Mouse (Mus musculus) hindbrain, embryonic 10.5 days (tissue): ENCODE measurements around the gene Mturn. TPM values are rescaled to one million over a fixed set of nuclear protein-coding genes. Genes with fewer than 3 reads are reported as not detected.

ENCODE experiments used
- DNase-seq: peaks from one replicate; pipeline ENCODE4 v3.0.0-alpha.2; 2017; ENCODE audit warnings: low spot score
- H3K27ac ChIP-seq: fragments of 300-500 bp; sonication (generic); 2 replicates; pipeline ENCODE4 v1.5.1; 2016; ENCODE audit warnings: mild to moderate bottlenecking, moderate library complexity
- H3K27me3 ChIP-seq: fragments of 300-500 bp; sonication (generic); 2 replicates; pipeline ENCODE4 v1.6.1; 2016; ENCODE audit warnings: mild to moderate bottlenecking; ENCODE audit not compliant: poor library complexity, insufficient read depth, severe bottlenecking
- H3K36me3 ChIP-seq: fragments of 300-500 bp; sonication (generic); 2 replicates; pipeline ENCODE4 v1.6.1; 2016; ENCODE audit warnings: mild to moderate bottlenecking, moderate library complexity
- H3K4me1 ChIP-seq: fragments of 300-500 bp; sonication (generic); replicated peaks from 2 replicates; pipeline ENCODE4 v1.6.1; 2016; ENCODE audit warnings: mild to moderate bottlenecking
- H3K4me3 ChIP-seq: fragments of 300-500 bp; sonication (generic); 2 replicates; pipeline ENCODE4 v1.5.1; 2016; ENCODE audit warnings: mild to moderate bottlenecking, moderate library complexity
- H3K9me3 ChIP-seq: fragments of 300-500 bp; sonication (generic); 2 replicates; pipeline ENCODE4 v1.6.1; 2016; ENCODE audit warnings: mild to moderate bottlenecking, moderate library complexity
- WGBS: fragments of 180-500 bp; shearing (Covaris S2); methylation state at CpG from one replicate; pipeline ENCODE4 v1.1.7; 2016; 5-methylcytosine and 5-hydroxymethylcytosine counted together
- polyA plus RNA-seq: library from polyadenylated mRNA; unstranded; fragments of >200 nt; fragmentation: Nextera tagmentation; extraction: Ambion mirVana; gene quantifications from 2 replicates; pipeline ENCODE4 v1.2.1, GENCODE M21; 2016

Gene Mturn
- polyA plus RNA-seq, 1 experiment from 2014 or later = 26.4 TPM

DNA sequence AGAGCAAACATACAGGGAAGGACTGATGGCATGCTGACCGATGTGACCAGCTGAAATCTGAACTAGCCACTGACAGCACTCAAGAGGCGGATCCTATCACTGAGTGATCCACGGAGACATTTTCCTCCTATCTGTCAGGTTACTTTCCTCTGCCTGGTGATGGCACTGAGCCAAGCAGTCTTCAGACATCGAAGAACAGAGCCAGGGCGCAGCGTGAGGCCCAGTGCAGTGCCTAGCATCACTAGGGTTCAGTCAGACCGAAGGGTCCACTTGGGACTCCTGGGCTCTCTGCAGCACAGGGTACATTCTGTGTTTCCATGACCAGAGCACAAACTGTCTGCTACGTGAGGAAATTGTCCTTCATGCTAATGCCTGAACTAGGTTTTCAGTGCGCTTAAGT is 20.5 kb downstream of the Mturn start:
- WGBS = 84% methylated on average over 9 of the region's 9 CpGs
- peaks cover 52% of the 10 kb centered on the region for H3K27me3 ChIP-seq
- no peak for DNase-seq

DNA sequence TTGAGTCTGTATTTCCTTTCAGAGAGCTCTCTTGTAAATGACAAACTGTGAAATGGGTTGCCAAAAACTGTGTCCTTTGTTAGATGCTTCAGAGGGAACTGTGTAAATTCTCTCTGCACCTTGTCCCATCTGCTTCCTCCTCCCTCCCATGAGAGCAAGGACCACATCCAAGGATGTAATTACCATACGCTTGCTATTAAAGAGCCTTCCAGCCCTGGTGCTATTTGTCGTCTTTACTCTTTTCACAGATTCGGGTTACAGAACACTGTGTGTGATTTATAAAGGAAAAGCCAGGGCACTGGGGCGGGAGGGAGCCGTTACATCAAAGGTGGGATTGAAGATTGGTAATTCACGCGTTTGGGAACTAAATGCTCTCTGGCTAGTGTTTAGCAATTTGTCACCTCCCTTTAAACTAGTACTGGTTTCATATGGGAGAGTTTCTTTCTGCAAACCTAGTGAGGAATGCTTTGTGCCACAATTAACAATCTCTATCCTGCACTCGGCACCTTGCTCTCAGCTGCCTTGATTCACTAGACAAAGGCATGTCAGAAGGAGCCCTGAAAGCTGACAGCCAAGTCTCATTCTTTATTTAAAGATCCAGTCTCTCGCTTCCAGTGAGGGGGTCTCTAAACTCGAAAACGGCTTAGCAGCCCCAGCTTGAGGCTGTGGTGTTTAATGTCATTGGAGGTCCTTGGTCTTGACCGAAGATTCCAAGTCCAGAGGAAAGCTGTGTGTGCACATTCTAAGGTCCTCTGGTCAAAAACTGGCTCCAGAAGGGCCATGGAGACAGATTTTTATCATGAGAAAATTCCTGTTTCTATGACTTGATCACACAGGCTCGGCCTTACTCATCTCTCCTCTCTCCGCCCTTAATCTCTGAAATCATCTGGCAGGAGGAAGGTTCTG is 22.5 kb downstream of the Mturn start:
- Histone ChIP-seq H3K27me3 (peaks cover 40% of the 10 kb centered on the region), H3K27ac (peak overlapping the region; percentile 26), H3K4me3 (no peak overlapping the region), H3K36me3 (no peaks in the 10 kb centered on the region), H3K9me3 (no peaks in the 10 kb centered on the region), H3K4me1 (peaks cover 33% of the 10 kb centered on the region)
- 31% methylated on average over 14 of the region's 14 CpGs for WGBS
- no peak for DNase-seq

More for the DNA sequence above, 20.5 kb downstream of the Mturn start:
- Histone ChIP-seq H3K36me3 (no peaks in the 10 kb centered on the region), H3K27ac (no peak overlapping the region), H3K9me3 (no peaks in the 10 kb centered on the region), H3K4me1 (peaks cover 37% of the 10 kb centered on the region), H3K4me3 (no peak overlapping the region)

DNA sequence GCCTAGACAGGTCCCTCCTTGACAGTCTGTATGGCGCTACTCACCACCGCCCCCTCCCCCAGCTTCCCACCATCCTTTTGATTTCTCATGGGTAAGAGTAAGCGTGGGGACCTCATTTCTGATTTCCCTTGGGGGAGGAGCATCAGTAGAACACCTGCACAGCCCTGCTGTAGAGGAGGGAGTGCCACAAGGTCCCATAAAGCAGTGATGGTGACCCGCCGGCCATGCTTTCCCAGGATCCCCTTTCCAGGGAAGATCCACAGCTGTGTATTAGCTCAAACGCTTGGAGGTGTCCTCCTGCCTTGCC is 23.1 kb downstream of the Mturn start:
- Histone ChIP-seq H3K4me1 (peaks cover 27% of the 10 kb centered on the region), H3K27ac (peak overlapping the region; percentile 26), H3K27me3 (peaks cover 39% of the 10 kb centered on the region), H3K36me3 (no peaks in the 10 kb centered on the region), H3K4me3 (no peak overlapping the region), H3K9me3 (no peaks in the 10 kb centered on the region)
- 32% methylated on average over 6 of the region's 6 CpGs for WGBS
- no peak for DNase-seq

DNA sequence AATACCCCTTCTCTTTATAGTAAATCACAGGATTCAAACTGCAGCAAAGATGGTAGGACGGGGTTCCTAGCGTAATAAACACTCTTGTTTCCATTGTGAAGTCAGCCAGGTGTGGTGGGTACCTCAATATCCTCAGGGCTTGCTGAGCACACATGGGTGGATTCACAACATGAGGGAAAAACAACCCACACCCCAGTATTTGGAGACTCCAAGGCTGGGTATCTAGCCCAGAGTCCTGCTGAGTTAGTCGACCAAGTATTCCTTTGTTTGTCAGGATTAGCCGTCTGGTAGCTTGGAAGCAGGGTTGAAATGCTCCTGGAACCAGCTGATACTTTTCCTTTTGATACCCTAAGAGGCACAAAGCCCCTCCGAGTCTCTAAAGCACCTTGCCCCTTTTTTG is 23.4 kb downstream of the Mturn start:
- no peak for DNase-seq
- no peaks in the 10 kb centered on the region for H3K36me3 ChIP-seq
- peaks cover 24% of the 10 kb centered on the region for H3K4me1 ChIP-seq
- no peak overlapping the region for H3K4me3 ChIP-seq
- no peak overlapping the region for H3K27ac ChIP-seq
- H3K27me3 ChIP-seq = peaks cover 39% of the 10 kb centered on the region
- no peaks in the 10 kb centered on the region for H3K9me3 ChIP-seq
- WGBS = 29% methylated on average over 5 of the region's 5 CpGs

DNA sequence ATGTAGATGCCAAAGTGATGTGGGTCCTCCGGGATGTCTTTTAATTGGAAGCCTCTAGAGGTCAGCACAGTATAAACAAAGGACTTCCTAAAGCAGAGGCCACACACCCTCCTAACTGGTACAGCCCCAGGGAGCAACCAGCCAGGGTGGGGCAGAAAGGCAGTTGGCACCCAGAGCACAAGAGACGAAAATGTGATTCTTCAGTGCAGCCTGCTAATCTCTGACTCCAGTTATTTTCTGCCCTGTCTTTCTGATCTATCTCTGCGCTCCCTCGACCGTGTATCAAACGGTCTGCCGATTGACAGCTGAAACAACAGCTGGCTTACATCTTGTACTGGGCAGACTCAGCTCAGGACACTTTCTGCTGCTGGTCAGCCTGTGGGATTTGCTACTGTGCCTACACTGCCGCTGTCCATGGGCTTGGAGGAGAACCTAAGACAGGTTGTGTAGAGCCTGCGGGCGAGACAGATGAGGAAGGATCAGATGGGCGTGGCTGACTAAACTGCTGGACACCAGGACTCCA is 24.0 kb downstream of the Mturn start:
- Histone ChIP-seq H3K27ac (no peak overlapping the region), H3K9me3 (peaks cover 4% of the 10 kb centered on the region), H3K4me1 (peaks cover 24% of the 10 kb centered on the region), H3K27me3 (peaks cover 33% of the 10 kb centered on the region), H3K36me3 (no peaks in the 10 kb centered on the region), H3K4me3 (peak overlapping the region; percentile 16; the same call in 1 of the 2 replicates)
- 24% methylated on average over 11 of the region's 11 CpGs for WGBS
- DNase-seq = peak; percentile 37

DNA sequence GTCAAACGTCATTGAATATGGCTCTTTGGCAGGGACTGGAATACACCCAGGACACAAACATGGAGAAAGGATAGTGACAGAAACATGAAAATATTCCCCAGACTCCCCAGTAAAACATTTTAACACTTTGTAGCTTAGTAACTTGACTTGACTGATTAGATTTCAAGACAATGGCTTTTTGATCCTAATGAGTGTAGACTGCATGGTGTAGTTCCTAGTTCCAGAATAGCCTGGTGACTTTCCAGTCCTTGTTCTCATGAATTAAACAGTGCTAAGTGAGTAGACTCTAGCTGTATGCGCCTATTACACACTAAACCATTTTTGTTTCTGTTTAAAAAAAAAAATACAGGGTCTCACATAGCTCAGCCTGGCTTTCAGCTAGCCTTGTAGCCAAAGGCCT is 24.7 kb downstream of the Mturn start:
- peaks cover 24% of the 10 kb centered on the region for H3K4me1 ChIP-seq
- H3K36me3 ChIP-seq = no peaks in the 10 kb centered on the region
- no peak overlapping the region for H3K4me3 ChIP-seq
- peaks cover 10% of the 10 kb centered on the region for H3K9me3 ChIP-seq
- 82% methylated on average over 2 of the region's 2 CpGs for WGBS
- H3K27me3 ChIP-seq = peaks cover 27% of the 10 kb centered on the region
- no peak for DNase-seq
- H3K27ac ChIP-seq = no peak overlapping the region

DNA sequence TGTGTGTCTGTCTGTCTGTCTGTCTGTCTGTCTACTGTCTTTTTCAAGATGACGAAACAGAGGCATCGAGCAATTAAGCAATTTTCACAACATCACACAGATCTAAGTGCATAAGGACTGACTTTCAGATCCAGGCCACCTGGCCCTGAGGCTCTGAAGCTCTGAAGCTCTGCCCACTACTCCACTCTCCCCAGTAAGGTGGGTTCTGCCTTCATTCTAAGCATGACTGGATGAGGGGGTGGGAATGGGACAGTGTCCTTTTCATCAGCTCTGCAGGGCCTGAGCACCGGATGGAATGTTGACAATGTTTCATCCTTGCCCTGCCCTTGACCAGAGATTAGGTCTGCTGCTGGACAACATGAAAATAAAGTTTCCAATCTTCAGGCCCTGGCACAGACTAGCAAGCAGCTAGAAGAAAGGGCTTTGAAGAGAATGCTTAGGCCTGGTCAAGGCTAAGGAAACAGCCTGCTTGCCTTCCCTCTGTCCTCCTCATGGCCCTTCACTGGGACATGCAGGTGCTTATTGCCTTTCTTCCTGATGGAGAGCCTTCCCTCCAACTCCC is 25.3 kb downstream of the Mturn start:
- no peak for DNase-seq
- 87% methylated on average over 3 of the region's 3 CpGs for WGBS
- Histone ChIP-seq H3K27me3 (peaks cover 22% of the 10 kb centered on the region), H3K4me1 (peaks cover 24% of the 10 kb centered on the region), H3K4me3 (no peak overlapping the region), H3K9me3 (peaks cover 10% of the 10 kb centered on the region), H3K27ac (no peak overlapping the region), H3K36me3 (no peaks in the 10 kb centered on the region)

DNA sequence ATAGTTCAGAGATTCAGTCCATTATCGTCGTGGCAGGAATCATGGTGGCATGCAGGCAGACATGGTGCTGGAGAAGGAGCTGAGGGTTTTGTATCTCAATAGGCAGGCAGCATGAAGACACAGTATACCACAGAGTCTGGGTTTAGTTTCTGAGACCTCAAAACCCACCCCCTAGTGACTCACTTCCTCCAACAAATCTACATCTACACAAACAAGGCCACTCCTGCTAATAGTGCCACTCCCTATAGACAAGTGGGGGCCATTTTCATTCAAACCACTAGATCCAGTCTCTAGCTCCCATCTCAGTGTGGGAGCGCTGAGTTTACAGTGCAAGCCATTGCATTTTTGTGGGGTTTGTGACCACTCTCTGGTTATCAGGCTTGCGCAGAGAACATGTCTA is 27.2 kb downstream of the Mturn start:
- no peak overlapping the region for H3K27ac ChIP-seq
- peaks cover 10% of the 10 kb centered on the region for H3K9me3 ChIP-seq
- peaks cover 10% of the 10 kb centered on the region; the same call in 1 of the 2 replicates for H3K27me3 ChIP-seq
- no peak for DNase-seq
- no peak overlapping the region for H3K4me3 ChIP-seq
- WGBS = 90% methylated on average over 4 of the region's 4 CpGs
- H3K4me1 ChIP-seq = peaks cover 21% of the 10 kb centered on the region
- H3K36me3 ChIP-seq = no peaks in the 10 kb centered on the region

DNA sequence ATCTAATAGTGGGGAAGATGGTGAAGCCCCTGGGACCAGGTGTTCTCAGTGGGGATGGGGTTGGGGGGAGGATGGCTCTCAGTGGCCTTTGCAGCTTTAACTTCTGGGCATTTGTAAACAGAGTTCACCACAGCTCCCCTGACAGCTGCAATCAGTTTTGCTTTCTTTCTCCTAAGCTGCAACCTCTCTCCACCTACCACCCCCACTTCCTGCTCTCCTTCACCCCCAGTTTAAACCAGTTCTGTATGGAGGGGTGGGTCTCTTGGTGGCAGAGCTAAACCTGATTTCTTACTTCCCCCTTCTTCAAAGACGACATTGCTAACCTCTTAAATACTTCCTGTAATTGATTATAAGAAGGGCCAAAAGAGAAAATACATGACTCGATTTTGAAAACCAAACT is 34.3 kb downstream of the Mturn start:
- H3K27me3 ChIP-seq = no peaks in the 10 kb centered on the region
- no peak overlapping the region for H3K4me3 ChIP-seq
- peaks cover 3% of the 10 kb centered on the region; the same call in 1 of the 2 replicates for H3K9me3 ChIP-seq
- peaks cover 6% of the 10 kb centered on the region for H3K4me1 ChIP-seq
- DNase-seq = no peak
- no peak overlapping the region for H3K27ac ChIP-seq
- no peaks in the 10 kb centered on the region for H3K36me3 ChIP-seq
- WGBS = 59% methylated on average over 2 of the region's 2 CpGs

DNA sequence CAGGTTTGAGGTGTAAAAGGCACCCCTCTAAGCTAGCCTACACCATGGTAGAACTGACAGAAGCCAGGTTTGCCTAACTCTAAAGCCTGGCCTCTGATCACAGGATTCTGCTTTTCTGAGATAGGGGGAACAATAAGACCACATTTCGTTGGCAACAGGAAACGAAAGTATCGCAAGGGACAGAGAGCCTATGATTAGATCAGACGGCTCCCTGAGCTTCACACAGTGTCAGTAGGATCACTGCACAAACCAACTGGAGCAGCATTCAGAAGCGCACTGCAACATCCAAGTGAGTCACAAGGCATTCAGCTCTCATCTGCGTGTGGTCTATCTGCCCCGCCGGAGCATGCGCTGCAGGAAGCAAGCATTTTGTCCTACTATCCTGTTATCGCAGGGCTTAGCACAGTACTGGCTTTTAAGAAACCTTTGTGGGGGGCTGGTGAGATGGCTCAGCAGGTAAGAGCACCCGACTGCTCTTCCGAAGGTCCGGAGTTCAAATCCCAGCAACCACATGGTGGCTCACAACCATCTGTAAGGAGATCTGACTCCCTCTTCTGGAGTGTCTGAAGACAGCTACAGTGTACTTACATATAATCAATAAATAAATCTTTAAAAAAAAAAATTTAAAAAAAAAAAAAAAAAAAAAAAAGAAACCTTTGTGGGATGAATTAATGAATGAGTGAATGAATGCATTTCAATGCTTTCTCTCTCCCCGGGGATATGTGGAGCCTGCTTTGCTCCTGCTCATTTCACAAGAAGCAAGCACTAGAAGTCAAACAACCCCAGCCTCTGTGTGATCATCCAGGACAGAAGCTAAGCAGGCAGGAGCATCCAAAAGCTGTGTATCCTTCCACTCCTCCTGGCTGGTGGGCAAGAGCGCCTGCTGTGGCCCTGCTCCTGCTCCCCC is 37.6 kb downstream of the Mturn start:
- DNase-seq = no peak
- Histone ChIP-seq H3K4me1 (peaks cover 6% of the 10 kb centered on the region), H3K27ac (no peak overlapping the region), H3K27me3 (no peaks in the 10 kb centered on the region), H3K4me3 (no peak overlapping the region), H3K9me3 (no peaks in the 10 kb centered on the region), H3K36me3 (no peaks in the 10 kb centered on the region)
- 81% methylated on average over 15 of the region's 15 CpGs for WGBS

DNA sequence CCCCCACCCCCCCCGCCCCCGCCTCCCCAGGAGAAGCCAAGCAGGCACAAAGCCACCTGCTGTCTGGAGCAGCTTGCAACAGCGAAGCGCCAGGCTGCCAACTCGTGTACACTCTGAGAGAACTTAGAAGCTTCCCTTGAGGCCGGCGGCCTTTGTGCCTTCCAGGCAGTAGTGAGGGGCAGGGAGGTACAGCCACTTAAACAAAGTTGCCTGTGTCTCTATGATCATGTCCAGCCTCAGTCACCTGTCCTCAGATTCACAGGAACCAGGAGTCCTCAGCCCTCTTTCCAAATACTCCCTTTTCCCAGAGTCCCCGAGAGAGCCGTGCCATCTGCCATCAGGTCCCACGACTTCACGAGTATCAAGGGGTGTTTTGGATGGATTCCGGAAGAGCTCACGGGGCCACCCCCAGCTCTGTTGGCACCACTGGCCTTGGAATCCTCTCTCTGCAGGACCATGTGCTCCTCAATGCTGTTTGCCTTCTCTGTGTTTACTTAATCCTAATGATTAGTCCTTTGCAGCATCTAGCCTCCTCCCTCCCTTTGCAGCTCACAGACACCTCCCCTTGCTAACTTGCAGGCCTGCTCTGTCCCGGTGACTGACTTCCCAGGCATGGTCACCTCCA is 38.4 kb downstream of the Mturn start:
- 35% methylated on average over 14 of the region's 14 CpGs for WGBS
- peaks cover 6% of the 10 kb centered on the region for H3K4me1 ChIP-seq
- peak; percentile 23 for DNase-seq
- H3K9me3 ChIP-seq = no peaks in the 10 kb centered on the region
- no peaks in the 10 kb centered on the region for H3K36me3 ChIP-seq
- H3K4me3 ChIP-seq = no peak overlapping the region
- H3K27me3 ChIP-seq = no peaks in the 10 kb centered on the region
- H3K27ac ChIP-seq = no peak overlapping the region

DNA sequence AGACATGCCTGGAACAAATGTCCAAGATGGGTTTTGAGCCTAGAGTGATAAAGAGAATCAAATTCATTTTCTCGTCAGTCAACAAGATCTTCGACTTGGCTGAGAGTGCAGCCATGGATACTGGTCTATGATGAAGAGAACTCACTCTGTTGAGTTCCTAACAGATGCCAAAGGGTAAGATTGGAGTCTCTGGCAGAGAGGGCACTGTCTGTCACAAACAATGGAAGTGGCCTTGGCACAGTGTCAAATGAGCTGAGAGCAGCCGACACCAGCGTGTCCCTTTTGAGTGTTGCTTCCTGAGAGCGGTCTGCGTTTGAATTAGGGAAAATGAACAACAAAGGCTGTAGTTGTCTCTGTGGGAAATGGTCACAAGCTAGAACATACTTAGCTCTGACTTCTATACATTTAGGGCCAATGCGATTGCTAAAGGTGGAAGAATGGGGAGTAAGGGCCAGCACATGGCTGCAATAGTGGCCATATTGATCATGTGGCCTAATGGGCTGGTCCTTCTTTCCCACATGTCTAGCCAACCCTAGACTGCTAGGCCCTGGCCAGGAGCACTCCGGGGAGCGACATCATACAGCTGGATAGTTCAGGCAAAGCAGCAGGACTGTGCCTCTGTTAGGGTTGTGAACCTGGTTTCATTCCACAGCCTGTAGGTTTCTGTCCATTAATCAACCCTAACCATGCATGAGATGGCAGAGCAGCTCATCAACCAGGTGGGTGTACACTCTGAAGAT is 39.3 kb downstream of the Mturn start:
- no peaks in the 10 kb centered on the region for H3K27me3 ChIP-seq
- H3K4me1 ChIP-seq = peaks cover 6% of the 10 kb centered on the region
- no peak for DNase-seq
- no peaks in the 10 kb centered on the region for H3K9me3 ChIP-seq
- H3K36me3 ChIP-seq = no peaks in the 10 kb centered on the region
- no peak overlapping the region for H3K4me3 ChIP-seq
- 91% methylated on average over 9 of the region's 9 CpGs for WGBS
- H3K27ac ChIP-seq = no peak overlapping the region
